In genomic region chr2:75061456-75062188, GRCm38 (mm10) we compare ENCODE assay signal across 11 mouse cellular contexts.
DNase-seq lines count a peak whose midpoint lies in the region; ATAC-seq and TF ChIP-seq lines count a peak whose summit lies in the region.
"Had no signal": no experiment of that assay in that cellular context is flagged by ENCODE, and none has a peak within 500 bp of the region (broad histone marks: within the 10 kb centered on the region; RNA-seq: fewer than 3 reads in every experiment).

No protein-coding gene starts in this region.

- DNase-seq in forebrain, embryonic 14.5 days (ENCODE audit: low spot score), result peak; percentile 22
- DNase-seq in lung, embryonic 14.5 days, result peak; percentile 29
- no peak for DNase-seq in lung, postnatal 25 days (ENCODE audit: low spot score)
- DNase-seq in Muller cell, postnatal 12 days (ENCODE audit: inconsistent ontology term), result no peak
- DNase-seq: liver, postnatal 0 days; right cerebral cortex, postnatal 25 days had no signal

- no peak for TF ChIP-seq CTCF in lung, embryonic 14.5 days (IDR thresholded peaks at IDR 0.05; ENCODE audit: low read depth)

- WGBS in forebrain, embryonic 14.5 days, result 59% methylated on average over 12 of the region's 12 CpGs
- 63% methylated on average over 12 of the region's 12 CpGs for WGBS in forebrain, embryonic 13.5 days
- WGBS in lung, embryonic 14.5 days, result 34% methylated on average over 12 of the region's 12 CpGs
- 49% methylated on average over 12 of the region's 12 CpGs for WGBS in hindbrain, embryonic 12.5 days
- WGBS in neural tube, embryonic 15.5 days, result 19% methylated on average over 12 of the region's 12 CpGs

- ATAC-seq in forebrain, embryonic 14.5 days, result no peak
- ATAC-seq in forebrain, embryonic 13.5 days, result no peak
- ATAC-seq in lung, embryonic 14.5 days (ENCODE audit: insufficient read depth), result no peak
- no peak; the same call in 1 of the 2 replicates for ATAC-seq in hindbrain, embryonic 12.5 days (ENCODE audit: low FRiP score)
- ATAC-seq in neural tube, embryonic 15.5 days (ENCODE audit: low FRiP score), result 0 out of 2 replicates have a peak, but pooled peaks have one; percentile 46
- ATAC-seq in megakaryocyte, adult 5-6 weeks (ENCODE audit: poor library complexity, severe bottlenecking), result no peak
- ATAC-seq: inflammation-experienced regulatory T-cells, adult 6 months; liver, postnatal 0 days had no signal

- H3K4me2 ChIP-seq in forebrain, embryonic 14.5 days (ENCODE audit: low read length), result no peak overlapping the region
- no peak overlapping the region for H3K4me2 ChIP-seq in forebrain, embryonic 13.5 days
- H3K4me2 ChIP-seq in lung, embryonic 14.5 days, result no peak overlapping the region
- no peak overlapping the region for H3K4me2 ChIP-seq in hindbrain, embryonic 12.5 days (replicated peaks)
- H3K4me2 ChIP-seq in neural tube, embryonic 15.5 days, result no peak overlapping the region; the same call in 1 of the 2 replicates

- H3K27ac ChIP-seq in forebrain, embryonic 14.5 days (ENCODE audit: low read depth, low read length), result no peak overlapping the region; the same call in 1 of the 2 replicates
- no peak overlapping the region for H3K27ac ChIP-seq in forebrain, embryonic 13.5 days
- no peak overlapping the region for H3K27ac ChIP-seq in lung, embryonic 14.5 days (ENCODE audit: low read depth)
- peak overlapping the region; percentile 72 for H3K27ac ChIP-seq in hindbrain, embryonic 12.5 days
- H3K27ac ChIP-seq in neural tube, embryonic 15.5 days (replicated peaks), result peak overlapping the region; percentile 63

- H3K27me3 ChIP-seq in forebrain, embryonic 14.5 days (replicated peaks; ENCODE audit: control insufficient read depth, insufficient read depth, low read length), result 0 out of 2 replicates have a peak, but pooled peaks cover 5% of the 10 kb centered on the region
- H3K27me3 ChIP-seq in forebrain, embryonic 13.5 days, result peaks cover 3% of the 10 kb centered on the region; the same call in 1 of the 2 replicates
- H3K27me3 ChIP-seq in lung, embryonic 14.5 days (ENCODE audit: insufficient read depth, low read length), result peaks cover 16% of the 10 kb centered on the region; the same call in 1 of the 2 replicates
- peaks cover 13% of the 10 kb centered on the region for H3K27me3 ChIP-seq in hindbrain, embryonic 12.5 days
- H3K27me3 ChIP-seq in neural tube, embryonic 15.5 days (replicated peaks), result no peaks in the 10 kb centered on the region

- H3K36me3 ChIP-seq in forebrain, embryonic 14.5 days (ENCODE audit: control insufficient read depth, insufficient read depth, low read length), result no peaks in the 10 kb centered on the region
- H3K36me3 ChIP-seq in forebrain, embryonic 13.5 days (ENCODE audit: poor library complexity, severe bottlenecking), result no peaks in the 10 kb centered on the region
- no peaks in the 10 kb centered on the region for H3K36me3 ChIP-seq in lung, embryonic 14.5 days (ENCODE audit: insufficient read depth)
- H3K36me3 ChIP-seq in hindbrain, embryonic 12.5 days, result no peaks in the 10 kb centered on the region
- no peaks in the 10 kb centered on the region for H3K36me3 ChIP-seq in neural tube, embryonic 15.5 days

- H3K4me3 ChIP-seq in forebrain, embryonic 14.5 days (ENCODE audit: low read depth, low read length), result no peak overlapping the region
- no peak overlapping the region for H3K4me3 ChIP-seq in forebrain, embryonic 13.5 days
- no peak overlapping the region for H3K4me3 ChIP-seq in lung, embryonic 14.5 days (ENCODE audit: low read depth, low read length)
- no peak overlapping the region for H3K4me3 ChIP-seq in hindbrain, embryonic 12.5 days
- H3K4me3 ChIP-seq in neural tube, embryonic 15.5 days (replicated peaks), result no peak overlapping the region

- no peaks in the 10 kb centered on the region for H3K9me3 ChIP-seq in forebrain, embryonic 14.5 days (replicated peaks; ENCODE audit: control insufficient read depth, low read length)
- H3K9me3 ChIP-seq in forebrain, embryonic 13.5 days (replicated peaks), result no peaks in the 10 kb centered on the region
- H3K9me3 ChIP-seq in lung, embryonic 14.5 days (ENCODE audit: low read depth, low read length), result no peaks in the 10 kb centered on the region
- no peaks in the 10 kb centered on the region for H3K9me3 ChIP-seq in hindbrain, embryonic 12.5 days (replicated peaks)
- H3K9me3 ChIP-seq in neural tube, embryonic 15.5 days (replicated peaks), result no peaks in the 10 kb centered on the region

- no peaks in the 10 kb centered on the region for H3K4me1 ChIP-seq in forebrain, embryonic 14.5 days (ENCODE audit: control insufficient read depth, insufficient read depth, low read length)
- H3K4me1 ChIP-seq in forebrain, embryonic 13.5 days, result peaks cover 18% of the 10 kb centered on the region
- H3K4me1 ChIP-seq in lung, embryonic 14.5 days (ENCODE audit: insufficient read depth), result no peaks in the 10 kb centered on the region
- H3K4me1 ChIP-seq in hindbrain, embryonic 12.5 days, result peaks cover 20% of the 10 kb centered on the region
- peaks cover 26% of the 10 kb centered on the region for H3K4me1 ChIP-seq in neural tube, embryonic 15.5 days

- H3K9ac ChIP-seq in forebrain, embryonic 14.5 days (ENCODE audit: low read length), result no peak overlapping the region
- H3K9ac ChIP-seq in forebrain, embryonic 13.5 days, result no peak overlapping the region
- no peak overlapping the region for H3K9ac ChIP-seq in lung, embryonic 14.5 days
- no peak overlapping the region for H3K9ac ChIP-seq in hindbrain, embryonic 12.5 days
- H3K9ac ChIP-seq in neural tube, embryonic 15.5 days (replicated peaks), result no peak overlapping the region
- H3K9ac ChIP-seq: liver, postnatal 0 days had no signal

Comparison
In these comparisons a context has a peak if more than half of its experiments do, and no peak if none do; other contexts are left out.
1. DNase-seq: peak in forebrain, embryonic 14.5 days (single experiment) and lung, embryonic 14.5 days (single experiment); none in lung, postnatal 25 days (single experiment) and Muller cell, postnatal 12 days (single experiment).
2. H3K27ac ChIP-seq: peak in hindbrain, embryonic 12.5 days (single experiment) and neural tube, embryonic 15.5 days (single experiment); none in forebrain, embryonic 14.5 days (single experiment), forebrain, embryonic 13.5 days (single experiment) and lung, embryonic 14.5 days (single experiment).